Mouse (Mus musculus): ENCODE measurements around the gene Rcor3. TPM values are rescaled to one million over a fixed set of nuclear protein-coding genes. Genes with fewer than 3 reads are reported as not detected.

The Rcor3 gene
- total and polyA plus RNA-seq, 2 experiments from 2014 or later = 35.1 to 56.1 TPM

DNA sequence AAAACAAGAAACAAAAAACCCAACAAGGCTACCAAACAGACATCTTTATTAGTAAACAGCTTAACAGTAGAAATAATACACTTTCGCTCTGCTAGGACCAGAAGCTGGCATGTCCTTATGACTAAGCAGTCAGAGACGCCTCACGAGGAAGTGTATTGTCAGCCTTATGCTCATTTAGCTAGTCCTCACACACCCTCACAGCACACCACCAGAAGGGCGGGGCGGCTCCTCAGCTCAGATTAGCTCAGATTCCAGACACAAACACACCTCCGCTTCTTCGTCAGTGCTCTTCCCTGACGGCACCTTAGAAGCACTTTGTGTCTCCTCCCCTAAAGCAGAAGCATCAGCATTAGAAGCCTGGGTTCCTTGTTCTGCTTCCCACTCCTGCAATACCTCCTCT is 36.5 kb downstream of the Rcor3 start:
- H3K4me2 ChIP-seq (ENCODE audit: low read depth, low read length, poor library complexity, severe bottlenecking) = no peak overlapping the region
- H3K36me3 ChIP-seq (ENCODE audit: insufficient read depth, low read length) = peaks cover 37% of the 10 kb centered on the region
- no peak for TF ChIP-seq CTCF (IDR thresholded peaks at IDR 0.05)
- no peak for DNase-seq (ENCODE audit: low spot score)
- H3K27me3 ChIP-seq (ENCODE audit: insufficient read depth, low read length) = no peaks in the 10 kb centered on the region
- H3K27ac ChIP-seq (ENCODE audit: low read depth, low read length) = no peak overlapping the region
- ATAC-seq (ENCODE audit: low FRiP score) = no peak
- H3K4me3 ChIP-seq (ENCODE audit: low read depth, low read length) = no peak overlapping the region
- H3K9ac ChIP-seq (replicated peaks; ENCODE audit: low read length, poor library complexity, severe bottlenecking) = no peak overlapping the region
- H3K4me1 ChIP-seq (ENCODE audit: insufficient read depth, low read length) = no peaks in the 10 kb centered on the region
- WGBS = 86% methylated on average over 8 of the region's 8 CpGs
- no peaks in the 10 kb centered on the region for H3K9me3 ChIP-seq (ENCODE audit: low read length)

DNA sequence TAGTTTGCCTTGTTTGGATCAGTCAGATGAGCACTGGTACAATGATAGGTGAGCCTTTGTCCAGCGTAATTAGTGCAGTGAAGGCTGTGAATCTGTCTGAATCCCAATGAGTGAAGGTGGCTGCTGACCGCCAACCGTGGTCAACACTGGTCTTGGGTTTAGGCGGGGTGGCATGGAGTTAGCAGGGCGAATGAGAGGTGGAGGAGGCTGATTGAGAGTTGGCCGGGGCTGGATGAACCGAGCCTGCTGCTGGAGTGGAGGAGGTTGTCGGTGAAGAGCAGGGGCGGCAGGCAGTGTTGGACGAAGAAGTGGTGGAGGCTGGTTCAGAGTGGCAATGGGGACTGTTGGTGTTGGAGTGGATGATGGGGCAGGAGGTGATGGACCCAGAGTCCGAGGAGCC is 37.1 kb downstream of the Rcor3 start:
- WGBS = 92% methylated on average over 11 of the region's 11 CpGs
- Histone ChIP-seq H3K9ac (replicated peaks; ENCODE audit: low read length, poor library complexity, severe bottlenecking) (no peak overlapping the region), H3K9me3 (ENCODE audit: low read length) (no peaks in the 10 kb centered on the region), H3K27me3 (ENCODE audit: insufficient read depth, low read length) (no peaks in the 10 kb centered on the region), H3K4me1 (ENCODE audit: insufficient read depth, low read length) (no peaks in the 10 kb centered on the region), H3K36me3 (ENCODE audit: insufficient read depth, low read length) (peaks cover 34% of the 10 kb centered on the region), H3K4me2 (ENCODE audit: low read depth, low read length, poor library complexity, severe bottlenecking) (no peak overlapping the region), H3K4me3 (ENCODE audit: low read depth, low read length) (no peak overlapping the region), H3K27ac (ENCODE audit: low read depth, low read length) (no peak overlapping the region)
- DNase-seq (ENCODE audit: low spot score) = no peak
- ATAC-seq (ENCODE audit: low FRiP score) = no peak
- TF ChIP-seq CTCF (IDR thresholded peaks at IDR 0.05) = no peak

DNA sequence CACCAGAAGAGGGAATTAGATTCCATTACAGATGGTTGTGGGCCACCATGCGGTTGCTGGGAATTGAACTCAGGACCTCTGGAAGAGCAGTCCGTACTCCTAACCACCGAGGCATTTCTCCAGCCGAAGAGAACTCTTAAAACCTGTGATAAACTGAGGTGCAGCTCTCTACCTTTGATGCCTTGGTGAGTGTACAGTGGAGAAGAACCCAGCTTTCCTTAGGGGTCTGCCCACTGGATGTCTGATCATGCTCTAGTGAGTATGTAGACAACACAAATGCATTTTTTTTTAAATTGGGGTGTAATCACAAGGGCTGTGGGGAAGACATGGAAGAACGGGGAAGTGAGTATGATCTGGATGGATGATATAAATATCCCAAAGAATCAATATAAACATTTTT is 42.2 kb downstream of the Rcor3 start:
- Histone ChIP-seq H3K4me2 (ENCODE audit: low read depth, low read length, poor library complexity, severe bottlenecking) (no peak overlapping the region), H3K27me3 (ENCODE audit: insufficient read depth, low read length) (peaks cover 8% of the 10 kb centered on the region), H3K36me3 (ENCODE audit: insufficient read depth, low read length) (peaks cover 10% of the 10 kb centered on the region), H3K9me3 (ENCODE audit: low read length) (no peaks in the 10 kb centered on the region), H3K4me3 (ENCODE audit: low read depth, low read length) (no peak overlapping the region), H3K4me1 (ENCODE audit: insufficient read depth, low read length) (no peaks in the 10 kb centered on the region), H3K27ac (ENCODE audit: low read depth, low read length) (no peak overlapping the region), H3K9ac (replicated peaks; ENCODE audit: low read length, poor library complexity, severe bottlenecking) (no peak overlapping the region)
- no peak for TF ChIP-seq CTCF (IDR thresholded peaks at IDR 0.05)
- WGBS = 94% methylated on average over 5 of the region's 5 CpGs
- DNase-seq (ENCODE audit: low spot score) (no peak), ATAC-seq (ENCODE audit: low FRiP score) (no peak)

DNA sequence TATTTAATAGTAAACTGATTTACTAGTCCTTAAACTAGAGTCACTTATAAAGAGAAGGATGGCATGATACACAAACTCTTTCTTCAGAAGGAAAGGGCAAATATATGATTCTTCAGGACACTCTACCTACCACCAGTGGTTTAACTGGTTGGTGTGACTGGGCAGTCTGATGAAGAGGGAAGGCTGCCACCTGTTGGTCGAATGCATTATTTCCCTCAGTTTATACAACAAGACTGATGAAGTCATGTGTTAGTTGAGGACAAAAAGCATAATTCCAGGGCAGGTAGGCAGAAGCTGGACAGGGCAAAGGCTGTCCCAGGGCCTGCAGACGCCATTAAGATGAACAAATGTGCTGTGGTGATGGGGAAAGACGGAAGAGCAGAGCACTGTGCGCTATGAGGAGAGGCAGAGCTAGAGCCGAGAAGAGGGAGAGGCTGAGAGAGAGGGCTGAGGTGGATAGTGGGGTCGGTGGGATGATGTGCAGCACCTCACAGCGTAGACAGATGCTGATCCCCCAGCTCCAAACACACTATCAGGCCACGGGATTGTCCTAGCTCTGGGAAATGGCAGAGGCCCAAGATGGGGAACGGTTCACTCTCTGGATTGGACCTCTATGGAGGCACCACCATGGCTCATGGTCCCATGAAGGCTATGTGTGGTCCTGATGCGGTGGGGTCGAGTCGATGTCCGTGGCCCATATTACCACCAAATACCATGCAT is 43.3 kb downstream of the Rcor3 start:
- Histone ChIP-seq H3K36me3 (ENCODE audit: insufficient read depth, low read length) (peaks cover 8% of the 10 kb centered on the region; the same call in 1 of the 2 replicates), H3K4me1 (ENCODE audit: insufficient read depth, low read length) (no peaks in the 10 kb centered on the region), H3K27me3 (ENCODE audit: insufficient read depth, low read length) (peaks cover 15% of the 10 kb centered on the region), H3K4me3 (ENCODE audit: low read depth, low read length) (no peak overlapping the region), H3K4me2 (ENCODE audit: low read depth, low read length, poor library complexity, severe bottlenecking) (no peak overlapping the region), H3K9ac (replicated peaks; ENCODE audit: low read length, poor library complexity, severe bottlenecking) (no peak overlapping the region), H3K27ac (ENCODE audit: low read depth, low read length) (no peak overlapping the region), H3K9me3 (ENCODE audit: low read length) (no peaks in the 10 kb centered on the region)
- peak; percentile 71 for DNase-seq (ENCODE audit: low spot score)
- peak; percentile 83 for TF ChIP-seq CTCF (IDR thresholded peaks at IDR 0.05)
- no peak for ATAC-seq (ENCODE audit: low FRiP score)
- 65% methylated on average over 13 of the region's 13 CpGs for WGBS

DNA sequence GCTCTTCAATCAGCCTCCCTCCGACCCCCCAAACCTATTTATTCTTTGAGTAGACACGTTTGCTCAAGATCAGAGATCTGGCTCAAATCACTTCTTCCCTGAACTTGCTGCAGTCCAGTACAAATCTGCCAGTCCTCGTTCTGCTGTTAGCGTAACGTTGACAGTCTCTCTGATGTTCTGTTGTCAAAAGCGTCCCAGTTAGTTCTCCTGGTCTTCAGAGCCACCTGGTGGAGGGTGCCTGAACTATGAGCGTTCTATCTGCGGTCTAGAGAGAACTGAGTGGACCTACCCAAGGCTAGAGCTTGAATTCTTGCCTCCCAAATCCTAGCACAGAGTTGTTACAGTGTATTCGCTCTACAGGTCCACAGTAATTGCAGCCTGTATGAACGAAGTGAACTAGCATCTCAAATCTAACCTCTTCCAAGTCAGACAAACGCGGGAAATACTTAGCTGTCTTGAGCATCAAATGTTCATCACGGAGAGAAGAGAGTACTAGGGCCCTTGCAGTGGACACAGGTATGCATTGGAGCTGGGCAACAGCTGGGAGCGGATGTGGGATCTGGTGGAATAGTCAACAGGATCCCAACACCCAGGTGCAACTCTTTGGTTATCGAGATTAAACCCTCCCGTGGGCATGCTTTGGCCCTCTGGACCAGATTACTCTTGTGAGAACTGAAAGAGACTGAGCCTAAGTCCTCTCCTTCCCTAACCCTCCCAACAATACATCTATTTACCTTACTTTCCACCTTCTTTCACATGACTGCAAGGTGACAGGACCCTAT is 44.8 kb downstream of the Rcor3 start:
- peak; percentile 97 for TF ChIP-seq CTCF (IDR thresholded peaks at IDR 0.05)
- no peaks in the 10 kb centered on the region for H3K9me3 ChIP-seq (ENCODE audit: low read length)
- peaks cover 3% of the 10 kb centered on the region; the same call in 1 of the 2 replicates for H3K36me3 ChIP-seq (ENCODE audit: insufficient read depth, low read length)
- peaks cover 15% of the 10 kb centered on the region for H3K27me3 ChIP-seq (ENCODE audit: insufficient read depth, low read length)
- ATAC-seq (ENCODE audit: low FRiP score) (peak; percentile 88), DNase-seq (ENCODE audit: low spot score) (peak; percentile 91)
- 34% methylated on average over 16 of the region's 16 CpGs for WGBS
- H3K4me2 ChIP-seq (ENCODE audit: low read depth, low read length, poor library complexity, severe bottlenecking) = peak overlapping the region; percentile 99
- 0 out of 2 replicates have a peak overlapping the region, but pooled peaks have one; percentile 62 for H3K9ac ChIP-seq (replicated peaks; ENCODE audit: low read length, poor library complexity, severe bottlenecking)
- H3K27ac ChIP-seq (ENCODE audit: low read depth, low read length) = no peak overlapping the region
- no peaks in the 10 kb centered on the region for H3K4me1 ChIP-seq (ENCODE audit: insufficient read depth, low read length)
- peak overlapping the region; percentile 50 for H3K4me3 ChIP-seq (ENCODE audit: low read depth, low read length)
